Mouse (Mus musculus) embryo, embryonic 10.5 days (tissue): ENCODE results near the gene Gm14862.
A peak's percentile ranks its signal among the peaks of the same experiment; 100 is the strongest.
"Not testable (repeated sequence)": the region's sequence is repeated elsewhere in the genome, so short reads cannot be mapped to it uniquely, and the experiment has no call there.

ENCODE experiments used
- DNase-seq: peaks from one replicate; pipeline ENCODE4 v3.0.0-alpha.2; 2015; ENCODE audit warnings: low spot score

The Gm14862 gene

DNA sequence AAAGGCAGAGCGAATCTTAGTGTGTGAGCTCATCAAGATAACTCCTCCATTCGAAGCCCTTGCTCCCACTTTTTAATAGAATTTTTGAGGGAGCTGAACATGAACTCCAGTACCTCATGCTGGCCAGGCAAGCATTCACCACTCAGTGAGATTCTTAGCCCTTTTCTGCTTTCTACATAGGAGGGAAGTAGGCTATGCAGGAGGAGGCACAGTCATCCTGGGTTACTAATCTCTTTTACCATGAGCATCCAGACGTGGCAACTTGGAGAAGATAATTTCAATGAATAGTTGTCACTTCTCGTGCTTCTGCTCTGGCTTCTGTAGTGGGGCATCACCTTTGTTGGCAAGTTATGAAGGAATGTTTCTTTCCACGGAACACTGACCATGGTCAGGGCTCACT lies at the start of gene Gm14862:
Gene Gm14862, minus strand, starts transcription at position 134 of the 400 bp plus-strand sequence.
- no peak for DNase-seq

DNA sequence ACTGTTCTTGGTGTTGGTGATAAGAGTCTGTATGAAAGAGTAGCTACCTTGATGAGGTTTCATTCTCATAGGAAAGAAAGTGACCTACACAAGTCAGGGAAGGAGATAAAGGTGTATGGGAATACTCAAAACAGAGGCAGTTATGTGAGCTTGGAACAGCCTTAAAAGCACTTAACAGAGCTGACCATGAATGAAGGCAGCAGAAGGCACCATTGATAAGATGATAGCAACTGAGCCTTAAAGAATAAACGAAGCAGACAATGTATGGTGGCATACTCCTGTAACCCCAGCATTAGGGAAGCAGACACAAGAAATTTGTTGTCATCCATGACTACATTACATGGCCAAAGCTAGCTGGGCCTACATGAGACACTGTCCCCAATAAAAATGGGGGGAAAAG lies 46.8 kb upstream of the Gm14862 start:
- DNase-seq = no peak

DNA sequence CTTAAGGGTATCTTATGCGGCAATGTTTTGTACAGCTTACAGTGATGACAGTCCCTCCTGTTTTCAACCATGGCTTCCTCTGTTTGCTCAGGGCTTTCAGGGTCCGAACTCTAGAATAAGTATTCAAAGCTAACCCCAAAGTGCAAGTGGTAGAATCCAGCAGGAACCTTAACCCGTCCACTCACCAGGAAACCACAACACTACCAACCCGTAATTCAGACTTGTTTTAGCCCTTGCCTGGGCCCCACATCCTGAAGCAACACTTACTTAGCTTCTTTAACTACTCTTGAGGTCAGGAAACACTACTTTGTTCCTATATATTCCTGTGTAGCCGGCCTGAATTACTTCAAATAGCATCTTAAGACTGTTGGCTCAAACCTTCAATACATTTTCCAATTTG lies 46.1 kb upstream of the Gm14862 start:
- DNase-seq = no peak

- no peak for DNase-seq
These were observed 41.7 kb upstream of the Gm14862 start for GRCm38 (mm10) chrX:9298413-9298864.

- DNase-seq = not testable (repeated sequence)
These were observed 36.6 kb upstream of the Gm14862 start for GRCm38 (mm10) chrX:9293140-9293829.

- DNase-seq = not testable (repeated sequence)
These were observed 26.8 kb upstream of the Gm14862 start, which contains the start of gene H2al1m for GRCm38 (mm10) chrX:9283464-9283863. H2al1m (plus strand) TSS chrX:9283764.

GRCm38 (mm10) chrX:9274321-9274720 lies 17.6 kb upstream of the Gm14862 start:
- DNase-seq = no peak

- no peak for DNase-seq
These were observed 16.8 kb upstream of the Gm14862 start for GRCm38 (mm10) chrX:9273377-9274002.

GRCm38 (mm10) chrX:9272460-9273361 lies 16.0 kb upstream of the Gm14862 start, which contains the start of gene Xk:
Xk (plus strand) TSS chrX:9272756.
- DNase-seq = peak; percentile 72

DNA sequence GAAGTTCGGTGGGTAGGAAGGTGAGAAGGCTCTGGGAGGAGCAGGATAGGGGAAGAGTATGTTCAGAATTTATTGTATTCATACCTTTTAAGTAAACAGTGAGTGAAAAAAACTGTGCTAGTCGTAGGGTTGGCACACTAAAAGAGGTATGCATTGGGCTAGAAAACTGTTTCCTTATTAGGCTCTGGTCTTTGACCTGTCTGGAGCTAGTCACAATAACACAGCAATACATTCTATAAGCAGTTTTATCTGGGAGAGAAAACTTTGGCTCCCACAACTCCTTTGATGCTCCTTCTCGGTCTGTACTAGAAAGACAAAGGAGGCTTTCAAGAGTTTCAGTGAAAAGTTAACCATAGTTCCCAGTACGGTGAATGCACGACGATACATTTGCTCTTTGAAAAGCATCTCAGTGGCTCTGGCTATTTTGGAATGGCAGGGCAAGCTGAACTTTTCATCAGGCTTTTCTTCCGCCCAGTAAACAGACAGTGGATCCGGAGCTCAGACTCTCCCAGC lies 15.3 kb upstream of the Gm14862 start:
- no peak for DNase-seq

- no peak for DNase-seq
These were observed 14.4 kb upstream of the Gm14862 start for GRCm38 (mm10) chrX:9271112-9271511.

DNA sequence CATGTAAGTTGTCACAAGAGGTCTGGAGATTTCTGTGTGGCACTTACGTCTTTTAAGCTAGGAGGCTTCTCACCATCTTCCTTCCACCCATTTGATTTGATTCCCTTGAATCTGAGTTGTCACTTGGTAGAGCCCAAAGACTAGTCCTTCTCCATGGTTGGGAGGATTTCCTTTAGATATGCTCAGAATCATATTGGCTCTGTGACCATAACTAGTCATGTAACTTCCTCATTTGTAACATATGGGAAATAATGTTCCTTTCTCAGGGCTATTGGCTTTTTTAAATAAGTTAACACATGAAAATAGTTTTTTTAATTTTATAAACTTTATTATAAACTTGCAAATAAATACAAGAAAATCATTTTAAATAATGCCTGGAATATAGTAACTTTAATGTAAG lies 2.6 kb upstream of the Gm14862 start:
- no peak for DNase-seq

GRCm38 (mm10) chrX:9257831-9258230 lies 1.1 kb upstream of the Gm14862 start:
- no peak for DNase-seq

GRCm38 (mm10) chrX:9254901-9255300 lies 1.8 kb downstream of the Gm14862 start:
- DNase-seq = no peak

DNA sequence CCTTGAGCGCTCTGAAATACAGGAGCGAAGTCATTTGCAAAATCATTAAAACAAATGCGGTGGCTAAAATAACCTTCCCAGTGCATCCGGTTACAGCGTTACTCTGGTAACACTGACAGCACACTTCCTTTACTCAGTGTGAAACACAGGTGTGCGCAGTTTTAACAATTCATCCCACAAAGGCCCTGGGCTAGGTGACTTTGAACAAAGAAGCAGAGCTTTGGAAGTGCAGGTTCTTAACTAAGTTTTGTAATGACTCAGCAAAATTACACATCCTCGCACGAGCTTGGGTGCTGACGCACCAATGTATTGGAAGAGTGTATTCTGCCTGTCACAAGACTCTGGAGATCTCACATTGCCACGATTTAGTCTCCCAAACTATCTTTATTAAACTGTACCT lies 2.7 kb downstream of the Gm14862 start:
- DNase-seq = no peak

DNA sequence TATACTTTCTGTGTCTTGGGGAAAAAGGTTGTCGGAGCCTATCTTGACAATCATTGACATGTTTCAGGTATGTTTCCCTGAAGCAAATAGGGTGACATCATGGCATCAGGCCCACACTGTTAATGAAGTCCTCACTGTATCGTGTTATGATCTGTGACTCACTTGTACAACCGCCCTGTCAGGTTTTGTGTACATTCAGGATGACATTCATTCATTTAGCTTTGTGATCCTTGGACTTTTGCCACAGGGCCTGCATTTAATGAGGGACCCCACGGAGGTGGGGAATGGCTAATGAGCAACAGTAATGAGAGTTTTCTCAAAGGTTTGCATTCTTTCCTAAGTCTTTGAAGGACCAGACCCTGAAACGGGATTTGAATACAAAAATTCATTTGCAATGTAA lies 7.8 kb downstream of the Gm14862 start:
- no peak for DNase-seq

DNA sequence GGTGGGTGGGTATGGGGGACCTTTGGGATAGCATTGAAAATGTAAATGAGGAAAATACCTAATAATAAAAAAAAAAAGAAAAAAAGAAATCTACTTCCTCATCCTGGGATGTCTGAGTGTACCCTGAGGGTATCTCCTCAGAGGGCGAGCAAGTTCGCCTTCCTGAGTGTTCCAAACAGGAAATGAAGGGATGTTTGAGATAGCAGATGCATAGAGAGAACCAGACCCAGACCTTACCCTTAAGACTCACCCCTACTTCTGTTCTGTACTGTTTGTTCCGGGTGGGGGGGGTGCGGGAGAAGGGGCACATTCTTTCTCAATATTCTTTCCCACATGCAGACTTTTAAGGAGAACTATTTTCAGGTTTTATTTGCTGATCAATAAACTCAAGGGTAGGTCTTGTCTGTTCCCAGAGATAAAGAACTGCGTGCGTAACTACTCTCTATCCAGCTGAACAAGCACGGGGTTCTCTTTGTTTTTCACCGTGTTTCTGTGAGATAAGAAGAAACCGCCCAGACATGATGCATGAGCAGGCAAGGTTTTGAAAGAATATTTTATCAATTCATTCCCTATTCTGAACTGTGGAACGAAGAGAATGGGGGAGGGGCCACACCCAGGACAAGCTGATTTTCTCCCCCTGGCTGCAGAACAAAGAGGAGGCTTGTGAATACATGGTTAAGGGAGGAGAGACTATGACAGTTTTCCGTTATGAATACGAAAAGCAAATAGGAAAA lies 11.9 kb downstream of the Gm14862 start:
- DNase-seq = no peak

GRCm38 (mm10) chrX:9243381-9243864 lies 13.3 kb downstream of the Gm14862 start:
- DNase-seq = no peak

DNA sequence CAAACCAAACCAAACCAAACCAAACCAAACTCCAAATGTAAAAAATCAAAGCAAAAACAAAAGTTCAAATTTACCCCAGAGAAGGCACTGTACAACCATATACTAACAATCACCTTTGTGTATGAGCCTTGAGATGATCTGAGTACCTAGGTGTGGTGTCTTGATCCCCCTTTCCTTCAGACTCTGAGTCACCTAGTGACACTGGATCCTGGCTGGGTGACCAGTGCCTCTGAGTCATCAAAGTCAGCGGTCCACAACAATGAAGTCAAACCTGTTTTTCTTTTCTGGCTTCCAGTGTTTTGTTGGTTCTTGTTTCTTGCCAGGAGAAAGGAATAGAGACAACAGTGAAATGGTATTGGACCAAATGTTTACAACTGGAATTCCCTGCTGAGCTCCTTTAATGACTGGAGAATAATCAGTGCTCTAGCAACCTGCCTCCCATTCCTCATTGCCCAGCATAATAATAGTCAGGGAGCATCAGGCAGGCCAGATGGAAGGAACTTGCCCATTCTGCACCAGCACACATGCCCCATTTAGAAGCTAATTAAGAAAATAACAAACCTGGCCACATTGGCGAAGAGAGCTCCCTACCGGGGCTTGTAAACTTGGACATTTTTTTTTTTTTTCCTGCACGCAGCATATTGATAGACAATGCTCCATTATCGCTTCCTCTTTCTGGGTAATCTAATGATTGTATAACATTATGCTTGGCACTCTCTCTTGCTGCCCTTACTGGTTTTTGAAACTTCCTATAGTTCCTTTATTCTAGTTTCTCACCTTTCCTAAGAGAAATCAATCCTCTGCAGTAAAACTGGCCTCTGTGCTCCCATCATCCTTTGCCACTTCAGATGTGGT lies 15.7 kb downstream of the Gm14862 start:
- DNase-seq = no peak

- no peak for DNase-seq
These were observed 29.6 kb downstream of the Gm14862 start for GRCm38 (mm10) chrX:9227105-9227504.
